In the genomic region with DNA sequence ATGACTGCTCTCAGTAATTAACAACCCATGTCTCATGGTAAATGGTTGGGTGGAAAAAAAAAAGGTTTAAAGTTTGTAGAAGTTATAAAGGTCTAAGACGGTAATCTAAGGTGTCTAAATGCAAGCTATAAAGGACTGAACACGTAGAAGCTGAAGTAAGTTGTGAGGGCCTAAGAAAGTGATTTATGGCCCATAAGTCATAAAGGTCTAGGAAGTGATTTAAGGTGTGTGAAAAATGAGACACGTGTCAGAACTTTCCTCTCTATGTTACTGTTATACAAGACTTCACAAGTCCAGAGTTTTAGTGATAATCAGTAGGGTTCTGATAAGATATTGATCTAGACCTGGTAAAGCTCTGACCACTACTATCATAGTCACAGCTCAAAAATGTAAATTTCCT, we compare ENCODE assay signal across 23 mouse cellular contexts. TPM values are rescaled to one million over a fixed set of nuclear protein-coding genes. Genes with fewer than 3 reads are reported as not detected.
DNase-seq lines count a peak whose midpoint lies in the region; ATAC-seq and TF ChIP-seq lines count a peak whose summit lies in the region.
"Had no signal": no experiment of that assay in that cellular context is flagged by ENCODE, and none has a peak within 500 bp of the region (broad histone marks: within the 10 kb centered on the region; RNA-seq: fewer than 3 reads in every experiment).

No protein-coding gene starts in this region.

- H3K4me1 ChIP-seq in intestine, embryonic 14.5 days (replicated peaks; ENCODE audit: control insufficient read depth, insufficient read depth, low read length) = no peaks in the 10 kb centered on the region
- no peaks in the 10 kb centered on the region for H3K4me1 ChIP-seq in intestine, embryonic 16.5 days (ENCODE audit: control insufficient read depth, insufficient read depth, low read length)
- H3K4me1 ChIP-seq in midbrain, embryonic 13.5 days (replicated peaks) = no peaks in the 10 kb centered on the region
- H3K4me1 ChIP-seq in liver, postnatal 0 days (ENCODE audit: insufficient read depth) = peaks cover 4% of the 10 kb centered on the region
- H3K4me1 ChIP-seq: embryonic facial prominence, embryonic 12.5 days; forebrain, embryonic 13.5 days; forebrain, embryonic 15.5 days had no signal

- no peaks in the 10 kb centered on the region for H3K36me3 ChIP-seq in intestine, embryonic 14.5 days (ENCODE audit: control insufficient read depth, insufficient read depth, low read length)
- no peaks in the 10 kb centered on the region for H3K36me3 ChIP-seq in intestine, embryonic 16.5 days (ENCODE audit: control insufficient read depth, insufficient read depth, low read length)
- H3K36me3 ChIP-seq in midbrain, embryonic 13.5 days = no peaks in the 10 kb centered on the region
- H3K36me3 ChIP-seq in liver, postnatal 0 days (replicated peaks; ENCODE audit: insufficient read depth, low read length) = no peaks in the 10 kb centered on the region
- H3K36me3 ChIP-seq: embryonic facial prominence, embryonic 10.5 days; embryonic facial prominence, embryonic 12.5 days; forebrain, embryonic 15.5 days; G1E had no signal

- no peak overlapping the region for H3K9ac ChIP-seq in intestine, embryonic 14.5 days (ENCODE audit: low read length)
- H3K9ac ChIP-seq in intestine, embryonic 16.5 days (ENCODE audit: low read depth, low read length) = no peak overlapping the region
- no peak overlapping the region for H3K9ac ChIP-seq in midbrain, embryonic 13.5 days (replicated peaks)
- no peak overlapping the region for H3K9ac ChIP-seq in liver, postnatal 0 days (replicated peaks)
- H3K9ac ChIP-seq: embryonic facial prominence, embryonic 12.5 days; forebrain, embryonic 13.5 days; forebrain, embryonic 15.5 days had no signal

- no peak overlapping the region for H3K4me3 ChIP-seq in intestine, embryonic 14.5 days (ENCODE audit: low read depth, low read length)
- H3K4me3 ChIP-seq in intestine, embryonic 16.5 days (ENCODE audit: low read length) = no peak overlapping the region
- H3K4me3 ChIP-seq in midbrain, embryonic 13.5 days (replicated peaks) = no peak overlapping the region
- H3K4me3 ChIP-seq in liver, postnatal 0 days (ENCODE audit: low read depth, low read length) = no peak overlapping the region
- H3K4me3 ChIP-seq: embryonic facial prominence, embryonic 10.5 days; embryonic facial prominence, embryonic 12.5 days; forebrain, embryonic 13.5 days; forebrain, embryonic 15.5 days had no signal

- DNase-seq in intestine, embryonic 14.5 days (ENCODE audit: low spot score) = no peak
- DNase-seq in large intestine, adult 2 months (ENCODE audit: low read depth, low spot score) = peak; percentile 4
- no peak for DNase-seq in liver, postnatal 0 days
- DNase-seq: adrenal gland, adult 8-10 months; adrenal gland, postnatal 14 days; adrenal gland, postnatal 36 days; B cell, adult 2 months; cerebellum, adult 11-12 months; cerebellum, adult 2 months; cerebellum, adult 9-10 months; cerebellum, postnatal 10 days; cerebellum, postnatal 25 days had no signal

- no peak overlapping the region for H3K4me2 ChIP-seq in intestine, embryonic 14.5 days (ENCODE audit: low read length)
- no peak overlapping the region for H3K4me2 ChIP-seq in intestine, embryonic 16.5 days (ENCODE audit: low read depth, low read length)
- H3K4me2 ChIP-seq in midbrain, embryonic 13.5 days (replicated peaks) = no peak overlapping the region
- H3K4me2 ChIP-seq in liver, postnatal 0 days (ENCODE audit: low read depth, low read length) = no peak overlapping the region
- H3K4me2 ChIP-seq: embryonic facial prominence, embryonic 12.5 days; forebrain, embryonic 13.5 days; forebrain, embryonic 15.5 days had no signal

- H3K27me3 ChIP-seq in intestine, embryonic 14.5 days (replicated peaks; ENCODE audit: control insufficient read depth, insufficient read depth, low read length) = no peaks in the 10 kb centered on the region
- H3K27me3 ChIP-seq in intestine, embryonic 16.5 days (replicated peaks; ENCODE audit: control insufficient read depth, insufficient read depth, low read length) = no peaks in the 10 kb centered on the region
- H3K27me3 ChIP-seq in midbrain, embryonic 13.5 days = no peaks in the 10 kb centered on the region
- H3K27me3 ChIP-seq in liver, postnatal 0 days (ENCODE audit: insufficient read depth, low read length) = no peaks in the 10 kb centered on the region
- H3K27me3 ChIP-seq: CH12.LX; embryonic facial prominence, embryonic 12.5 days; forebrain, embryonic 13.5 days; forebrain, embryonic 15.5 days; Patski had no signal

- TF ChIP-seq EP300 in liver, postnatal 0 days (IDR thresholded peaks at IDR 0.05; ENCODE audit: low read depth) = no peak

- TF ChIP-seq CTCF in liver, postnatal 0 days (IDR thresholded peaks at IDR 0.05; ENCODE audit: low read depth) = no peak

- ATAC-seq in intestine, embryonic 14.5 days (replicated peaks; ENCODE audit: low FRiP score, low TSS enrichment, low read depth) = 0 out of 2 replicates have a peak, but pooled peaks have one; percentile 50
- ATAC-seq in intestine, embryonic 16.5 days = peak; percentile 84
- no peak for ATAC-seq in midbrain, embryonic 13.5 days
- no peak for ATAC-seq in liver, postnatal 0 days
- ATAC-seq: activated CD4-positive, CD25-positive, alpha-beta regulatory T cell, adult 4 months; CD4-positive, CD25-positive, alpha-beta regulatory T cell, adult 4 months; forebrain, embryonic 13.5 days; forebrain, embryonic 15.5 days; Patski had no signal

- WGBS in intestine, embryonic 14.5 days = 38% methylated on average over 3 of the region's 3 CpGs
- 43% methylated on average over 3 of the region's 3 CpGs for WGBS in intestine, embryonic 16.5 days
- 20% methylated on average over 3 of the region's 3 CpGs for WGBS in large intestine, adult 2 months
- WGBS in midbrain, embryonic 13.5 days = 86% methylated on average over 3 of the region's 3 CpGs
- WGBS in liver, postnatal 0 days (ENCODE audit: insufficient replicate concordance) = 57% methylated on average over 3 of the region's 3 CpGs

- no peaks in the 10 kb centered on the region for H3K9me3 ChIP-seq in intestine, embryonic 14.5 days (ENCODE audit: control insufficient read depth, low read length)
- no peaks in the 10 kb centered on the region for H3K9me3 ChIP-seq in intestine, embryonic 16.5 days (ENCODE audit: control insufficient read depth, low read length)
- H3K9me3 ChIP-seq in midbrain, embryonic 13.5 days = no peaks in the 10 kb centered on the region
- no peaks in the 10 kb centered on the region for H3K9me3 ChIP-seq in liver, postnatal 0 days (ENCODE audit: low read length)
- H3K9me3 ChIP-seq: embryonic facial prominence, embryonic 10.5 days; embryonic facial prominence, embryonic 12.5 days; forebrain, embryonic 13.5 days; forebrain, embryonic 15.5 days; G1E had no signal

- H3K27ac ChIP-seq in intestine, embryonic 14.5 days (ENCODE audit: low read depth) = no peak overlapping the region
- no peak overlapping the region for H3K27ac ChIP-seq in intestine, embryonic 16.5 days (ENCODE audit: low read length)
- H3K27ac ChIP-seq in midbrain, embryonic 13.5 days = no peak overlapping the region
- H3K27ac ChIP-seq in liver, postnatal 0 days (ENCODE audit: low read depth) = no peak overlapping the region
- H3K27ac ChIP-seq: embryonic facial prominence, embryonic 10.5 days; embryonic facial prominence, embryonic 12.5 days; forebrain, embryonic 13.5 days; forebrain, embryonic 15.5 days had no signal

RNA-seq across cellular contexts. Expression of a gene that starts 32.7 kb away (rescaled TPM):
- polyA plus RNA-seq in intestine, embryonic 14.5 days (2014; fragmentation: Nextera tagmentation; extraction: Ambion mirVana) = 46.4 and 47.2 TPM in 2 replicates
- 107 and 113 TPM in 2 replicates for polyA plus RNA-seq in intestine, embryonic 16.5 days (2015; fragmentation: Nextera tagmentation; extraction: Ambion mirVana)
- 31.1 and 32.0 TPM in 2 replicates for polyA plus RNA-seq in large intestine, adult 2 months (2012; rRNA removed)
- polyA plus RNA-seq in midbrain, embryonic 13.5 days (2015; fragmentation: Nextera tagmentation; extraction: Ambion mirVana) = 219 TPM in 2 replicates
- 40.8 and 43.5 TPM in 2 replicates for polyA plus RNA-seq in liver, postnatal 0 days (2015; fragmentation: Nextera tagmentation; extraction: Ambion mirVana)

Comparison
In these comparisons a context has a peak if more than half of its experiments do, and no peak if none do; other contexts are left out.
1. ATAC-seq: peak in intestine, embryonic 14.5 days (single experiment) and intestine, embryonic 16.5 days (single experiment); none in midbrain, embryonic 13.5 days (single experiment) and liver, postnatal 0 days (single experiment).